Comparison of ENCODE assay signal across 8 mouse cellular contexts in the genomic region with DNA sequence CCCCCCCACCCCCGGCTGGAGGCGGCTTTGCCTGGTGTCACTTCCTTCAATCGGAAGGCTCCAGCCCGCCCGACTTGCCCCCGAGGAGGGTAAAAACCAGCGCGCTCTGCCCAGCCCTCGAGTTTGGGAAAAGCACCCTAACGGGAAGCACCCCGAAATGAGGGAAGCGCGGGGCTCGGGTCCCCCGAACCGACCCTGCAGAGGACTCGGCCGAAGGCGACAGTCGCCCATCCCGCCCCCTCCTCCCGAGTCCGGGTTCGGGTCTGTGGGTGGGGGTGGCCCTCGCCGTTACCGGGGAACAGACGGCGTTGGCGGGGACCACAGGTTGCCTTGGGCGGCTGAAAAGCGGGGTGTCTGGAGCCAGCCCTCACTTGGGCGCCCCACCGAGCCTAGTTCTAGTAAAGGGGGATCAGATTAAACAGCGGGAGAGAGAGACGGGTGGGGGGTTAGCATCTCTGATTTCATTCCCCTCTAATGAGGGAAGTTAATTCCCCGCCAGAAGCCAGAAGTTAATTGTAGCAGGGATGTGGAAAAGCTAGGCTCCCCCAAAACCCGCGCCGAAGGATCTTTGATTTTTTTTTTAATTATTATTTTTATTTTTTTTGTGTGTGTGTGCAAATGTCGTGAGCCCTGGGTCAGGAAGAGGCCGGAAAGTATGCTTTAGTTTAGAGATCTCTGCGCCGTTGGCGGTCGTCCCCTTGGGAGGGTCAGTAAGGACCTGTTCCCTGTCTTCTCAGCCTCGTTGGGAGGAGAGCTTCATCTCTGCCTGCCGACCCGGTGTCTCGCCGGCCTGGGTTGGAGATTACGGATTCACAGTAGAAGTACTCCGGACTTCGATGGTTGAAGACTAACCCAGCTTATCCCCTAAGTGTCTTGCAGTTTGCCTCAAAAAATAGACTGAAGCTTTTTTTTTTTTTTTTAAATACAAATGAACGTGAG. TPM values are rescaled to one million over a fixed set of nuclear protein-coding genes. Genes with fewer than 3 reads are reported as not detected.
DNase-seq lines count a peak whose midpoint lies in the region; ATAC-seq and TF ChIP-seq lines count a peak whose summit lies in the region.

No protein-coding gene starts in this region.

- peak overlapping the region; percentile 89 for H3K9ac ChIP-seq in ES-Bruce4 (ENCODE audit: low read depth, poor library complexity, severe bottlenecking)
- peak overlapping the region; percentile 87 for H3K9ac ChIP-seq in heart, adult 2 months (ENCODE audit: low read depth, low read length)

- 1% methylated on average over 54 of the region's 55 CpGs for WGBS in heart, adult 2 months

- ATAC-seq in activated CD4-positive, CD25-positive, alpha-beta regulatory T cell, adult 4 months = no peak

- no peaks in the 10 kb centered on the region for H3K9me3 ChIP-seq in ES-Bruce4 (replicated peaks; ENCODE audit: control insufficient read depth, insufficient read depth, low read length, poor library complexity, severe bottlenecking)
- H3K9me3 ChIP-seq in megakaryocyte, embryonic 14.5 days = no peaks in the 10 kb centered on the region

- TF ChIP-seq EP300 in ES-Bruce4 (IDR thresholded peaks at IDR 0.05; ENCODE audit: insufficient read depth, low read depth, low read length) = no peak
- TF ChIP-seq EP300 in heart, adult 2 months (IDR thresholded peaks at IDR 0.05; ENCODE audit: insufficient read depth, low read depth, low read length) = no peak

- no peaks in the 10 kb centered on the region for H3K4me1 ChIP-seq in ES-Bruce4 (ENCODE audit: control insufficient read depth, insufficient read depth, low read length)
- peaks cover 3% of the 10 kb centered on the region; the same call in 1 of the 2 replicates for H3K4me1 ChIP-seq in heart, adult 2 months (ENCODE audit: control insufficient read depth, insufficient read depth, low read length)
- peaks cover 58% of the 10 kb centered on the region for H3K4me1 ChIP-seq in megakaryocyte, embryonic 14.5 days

- H3K4me3 ChIP-seq in ES-Bruce4 (ENCODE audit: low read depth, low read length) = peak overlapping the region; percentile 68
- peak overlapping the region; percentile 98 for H3K4me3 ChIP-seq in heart, adult 2 months
- peak overlapping the region; percentile 100 for H3K4me3 ChIP-seq in megakaryocyte, embryonic 14.5 days (replicated peaks)

- H3K27ac ChIP-seq in ES-Bruce4 (ENCODE audit: insufficient read depth, low read length) = no peak overlapping the region
- peak overlapping the region; percentile 80 for H3K27ac ChIP-seq in heart, adult 2 months

- DNase-seq in 416B (ENCODE audit: low read depth) = peak; percentile 44
- DNase-seq in cerebellum, postnatal 25 days = peak; percentile 47 to 60
- DNase-seq in heart, adult 2 months = peak; percentile 46 to 65
- DNase-seq in kidney, postnatal 4 days = peak; percentile 36 to 42
- DNase-seq in spleen, postnatal 4 days (ENCODE audit: low spot score in 2 of 2) = peak; percentile 50 to 80

- peaks cover 18% of the 10 kb centered on the region for H3K36me3 ChIP-seq in ES-Bruce4 (ENCODE audit: control insufficient read depth, insufficient read depth, low read length, poor library complexity, severe bottlenecking)
- no peaks in the 10 kb centered on the region for H3K36me3 ChIP-seq in heart, adult 2 months (ENCODE audit: control insufficient read depth, insufficient read depth, low read length)
- peaks cover 48% of the 10 kb centered on the region for H3K36me3 ChIP-seq in megakaryocyte, embryonic 14.5 days (replicated peaks; ENCODE audit: low read length)

- H3K79me2 ChIP-seq in heart, adult 2 months (replicated peaks; ENCODE audit: control insufficient read depth, insufficient read depth, low read length) = no peaks in the 10 kb centered on the region

- no peak for TF ChIP-seq CTCF in ES-Bruce4 (IDR thresholded peaks at IDR 0.05; ENCODE audit: low read depth, low read length)
- TF ChIP-seq CTCF in heart, adult 2 months (IDR thresholded peaks at IDR 0.05) = no peak

- no peak for TF ChIP-seq POLR2A in ES-Bruce4 (IDR thresholded peaks at IDR 0.05; ENCODE audit: insufficient read depth, low read length)
- no peak for TF ChIP-seq POLR2A in heart, adult 2 months (IDR thresholded peaks at IDR 0.05; ENCODE audit: insufficient read depth, low read depth, low read length)

- intact Hi-C loops in heart, adult 2 months (cut with DNase I) = loop anchor here (1.0 to 2.0 kb wide), 3 partner anchors 12 to 55 kb away; partner anchors contain the start of genes Dynll1 and Rnf10

- H3K27me3 ChIP-seq in ES-Bruce4 (ENCODE audit: control insufficient read depth, insufficient read depth, low read length, poor library complexity, severe bottlenecking) = no peaks in the 10 kb centered on the region
- no peaks in the 10 kb centered on the region for H3K27me3 ChIP-seq in heart, adult 2 months (ENCODE audit: control insufficient read depth, insufficient read depth, low read length)
- H3K27me3 ChIP-seq in megakaryocyte, embryonic 14.5 days (replicated peaks) = no peaks in the 10 kb centered on the region

RNA-seq across cellular contexts. Expression of gene Srsf9, which starts 0.9 kb away (rescaled TPM):
- 107 and 111 TPM in 2 replicates for polyA plus RNA-seq in ES-Bruce4 (2011; ENCODE audit: insufficient read depth, insufficient read length, low read depth, missing spikeins)
- total RNA-seq in heart, adult 2 months (2021) = 10 to 100 TPM; 14.9 to 16.1 TPM
- 11.8 and 15.3 TPM in 2 replicates for polyA plus RNA-seq in heart, adult 2 months (2012; rRNA removed)
- 79.3 and 86.6 TPM in 2 replicates for polyA plus RNA-seq in megakaryocyte, embryonic 14.5 days (2012; ENCODE audit: insufficient read depth, low replicate concordance)
- polyA plus RNA-seq in activated CD4-positive, CD25-positive, alpha-beta regulatory T cell, adult 4 months (2017; shearing (Covaris generic)) = 10 to 100 TPM; 17.9 to 23.8 TPM

RNA-seq across cellular contexts. Expression of gene Gatc, which starts 13.1 kb away (rescaled TPM):
- polyA plus RNA-seq in ES-Bruce4 (2011; ENCODE audit: insufficient read depth, insufficient read length, low read depth, missing spikeins) = 12.9 and 17.3 TPM in 2 replicates
- total RNA-seq in heart, adult 2 months (2021) = 10 to 100 TPM; 18.1 to 19.8 TPM
- polyA plus RNA-seq in heart, adult 2 months (2012; rRNA removed) = 18.2 and 19.9 TPM in 2 replicates
- polyA plus RNA-seq in megakaryocyte, embryonic 14.5 days (2012; ENCODE audit: insufficient read depth, low replicate concordance) = 1.9 and 8.0 TPM in 2 replicates
- polyA plus RNA-seq in activated CD4-positive, CD25-positive, alpha-beta regulatory T cell, adult 4 months (2017; shearing (Covaris generic)) = 10 to 100 TPM; 11.3 to 12.0 TPM

RNA-seq across cellular contexts. Expression of gene Triap1, which starts 13.1 kb away (rescaled TPM):
- polyA plus RNA-seq in ES-Bruce4 (2011; ENCODE audit: insufficient read depth, insufficient read length, low read depth, missing spikeins) = 21.6 and 22.9 TPM in 2 replicates
- total RNA-seq in heart, adult 2 months (2021) = 10 to 100 TPM; 21.8 to 24.3 TPM
- 13.9 and 20.0 TPM in 2 replicates for polyA plus RNA-seq in heart, adult 2 months (2012; rRNA removed)
- polyA plus RNA-seq in megakaryocyte, embryonic 14.5 days (2012; ENCODE audit: insufficient read depth, low replicate concordance) = 7.6 TPM in 1 of 2 replicates, not detected in the other
- polyA plus RNA-seq in activated CD4-positive, CD25-positive, alpha-beta regulatory T cell, adult 4 months (2017; shearing (Covaris generic)) = 10 to 100 TPM; 42.3 to 45.6 TPM

RNA-seq across cellular contexts. Expression of gene Cox6a1, which starts 20.9 kb away (rescaled TPM):
- 319 and 337 TPM in 2 replicates for polyA plus RNA-seq in ES-Bruce4 (2011; ENCODE audit: insufficient read depth, insufficient read length, low read depth, missing spikeins)
- 100 to 1,000 TPM; 232 to 256 TPM for total RNA-seq in heart, adult 2 months (2021)
- 546 and 797 TPM in 2 replicates for polyA plus RNA-seq in heart, adult 2 months (2012; rRNA removed)
- 3,165 and 8,052 TPM in 2 replicates for polyA plus RNA-seq in megakaryocyte, embryonic 14.5 days (2012; ENCODE audit: insufficient read depth, low replicate concordance)
- polyA plus RNA-seq in activated CD4-positive, CD25-positive, alpha-beta regulatory T cell, adult 4 months (2017; shearing (Covaris generic)) = 100 to 1,000 TPM; 589 to 624 TPM

RNA-seq across cellular contexts. Expression of gene Dynll1, which starts 27.1 kb away (rescaled TPM):
- polyA plus RNA-seq in ES-Bruce4 (2011; ENCODE audit: insufficient read depth, insufficient read length, low read depth, missing spikeins) = 556 and 609 TPM in 2 replicates
- total RNA-seq in heart, adult 2 months (2021) = 10 to 100 TPM; 65.1 to 85.6 TPM
- 65.2 and 83.8 TPM in 2 replicates for polyA plus RNA-seq in heart, adult 2 months (2012; rRNA removed)
- polyA plus RNA-seq in megakaryocyte, embryonic 14.5 days (2012; ENCODE audit: insufficient read depth, low replicate concordance) = 552 and 565 TPM in 2 replicates
- polyA plus RNA-seq in activated CD4-positive, CD25-positive, alpha-beta regulatory T cell, adult 4 months (2017; shearing (Covaris generic)) = 100 to 1,000 TPM; 459 to 496 TPM
